Mouse (Mus musculus) naive thymus-derived CD4-positive, alpha-beta T cell, adult 5 months (primary cell): ENCODE data around the gene Olfr993. TPM values are rescaled to one million over a fixed set of nuclear protein-coding genes. Genes with fewer than 3 reads are reported as not detected.

Experiments used
- polyA plus RNA-seq: library from polyadenylated mRNA; unstranded; fragments of 100-300 nt; shearing (Covaris generic); gene quantifications from one replicate; pipeline ENCODE4 v1.2.1, GENCODE M21; 2017

Gene Olfr993
- polyA plus RNA-seq, result not detected

GRCm38 (mm10) chr2:85414777-85415176 is at the start of gene Olfr993:
TSS of gene Olfr993 (minus strand) at chr2:85414877.

GRCm38 (mm10) chr2:85443539-85443938 is 28.9 kb upstream of the Olfr993 start, which contains the start of gene Olfr995:
TSS of gene Olfr995 (minus strand) at chr2:85443639.

DNA sequence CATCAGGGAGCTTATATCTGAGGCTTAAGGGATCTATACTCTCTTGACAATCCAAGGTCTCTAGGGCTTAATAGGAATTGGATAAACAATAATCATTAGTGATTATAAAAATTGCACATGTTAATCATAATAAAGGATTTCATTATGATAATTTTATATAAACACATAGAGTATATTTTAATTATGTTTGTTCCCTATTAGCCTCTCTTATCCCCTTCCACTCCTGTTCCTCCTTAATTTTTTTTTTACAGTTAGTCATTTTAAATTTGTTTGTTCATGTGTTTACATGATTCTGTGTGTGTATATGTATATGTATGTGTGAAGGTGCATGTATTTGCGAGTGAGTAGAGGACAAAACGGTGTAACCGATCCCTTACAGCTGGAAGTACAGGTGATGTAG is 21.7 kb upstream of the Olfr993 start, which contains the start of gene Olfr994:
Gene Olfr994, minus strand, starts transcription at position 101 of the 400 bp plus-strand sequence.

GRCm38 (mm10) chr2:85409369-85409768 is 5.3 kb downstream of the Olfr993 start, which contains the start of gene Olfr992:
TSS of gene Olfr992 (minus strand) at chr2:85409469.

Other genes with a start within 250 kb of the Olfr993 start
- gene Lrrc55, start 217.7 kb downstream of the Olfr993 start, polyA plus RNA-seq, result not detected
- gene Olfr987, start 75.6 kb downstream of the Olfr993 start, polyA plus RNA-seq, result not detected
- not detected for gene Olfr988, start 51.6 kb downstream of the Olfr993 start, polyA plus RNA-seq
- not detected for gene Olfr992, start 5.4 kb downstream of the Olfr993 start, polyA plus RNA-seq
- gene Olfr994, start 21.6 kb upstream of the Olfr993 start, polyA plus RNA-seq, result not detected
- gene Olfr995, start 28.8 kb upstream of the Olfr993 start, polyA plus RNA-seq, result 0.20 TPM
- not detected for gene 4833423E24Rik, start 104.1 kb upstream of the Olfr993 start, polyA plus RNA-seq
- gene Olfr996, start 164.3 kb upstream of the Olfr993 start, polyA plus RNA-seq, result not detected
- gene Olfr998, start 174.1 kb upstream of the Olfr993 start, polyA plus RNA-seq, result not detected
- gene Olfr1000, start 197.0 kb upstream of the Olfr993 start, polyA plus RNA-seq, result not detected
- gene Olfr1002, start 235.8 kb upstream of the Olfr993 start, polyA plus RNA-seq, result not detected
- gene Olfr154, start 249.6 kb upstream of the Olfr993 start, polyA plus RNA-seq, result not detected